Mouse (Mus musculus): Measurements from ENCODE around the gene Gp1bb. TPM values are rescaled to one million over a fixed set of nuclear protein-coding genes. Genes with fewer than 3 reads are reported as not detected.

Gp1bb gene
- total and polyA plus RNA-seq, 3 experiments: not detected

- Histone ChIP-seq H3K36me3 (replicated peaks in 1 of 2; ENCODE audit: control insufficient read depth in 1 of 2, insufficient read depth in 1 of 2, low read length in 1 of 2) (no peaks in the 10 kb centered on the region), H3K4me3 (replicated peaks in 1 of 3; ENCODE audit: low read depth in 2 of 3, low read length in 2 of 3, poor library complexity in 1 of 3) (no peak overlapping the region), H3K9ac (ENCODE audit: insufficient read depth, low read depth) (no peak overlapping the region), H3K27me3 (replicated peaks) (no peaks in the 10 kb centered on the region), H3K79me2 (replicated peaks; ENCODE audit: control insufficient read depth, extremely low read depth, insufficient read depth, poor library complexity, severe bottlenecking) (no peaks in the 10 kb centered on the region), H3K4me2 (ENCODE audit: insufficient read depth, low read depth, poor library complexity, severe bottlenecking) (no peak overlapping the region), H3K4me1 (ENCODE audit: control insufficient read depth in 1 of 2, insufficient read depth in 2 of 2) (peaks cover 0 to 5% of the 10 kb centered on the region in 2 experiments; a peak in 2 of 4 replicates), H3K27ac (ENCODE audit: insufficient read depth, low read depth) (no peak overlapping the region), H3K9me3 (replicated peaks; ENCODE audit: low read length) (no peaks in the 10 kb centered on the region)
- DNase-seq (ENCODE audit: extremely low read depth): no peak
- TF ChIP-seq RCOR1 (conservative IDR thresholded peaks at IDR 0.05; ENCODE audit: low read depth, low read length): no peak
- no peak for TF ChIP-seq USF2 (conservative IDR thresholded peaks at IDR 0.05; ENCODE audit: low read depth, low read length)
- TF ChIP-seq ZKSCAN1 (IDR thresholded peaks at IDR 0.05; ENCODE audit: borderline replicate concordance, low read depth, low read length): no peak
- TF ChIP-seq MYC (IDR thresholded peaks at IDR 0.05; ENCODE audit: low read depth, low read length): no peak
- TF ChIP-seq ZNF384 (IDR thresholded peaks at IDR 0.05; ENCODE audit: low read depth, low read length): no peak
- TF ChIP-seq SIN3A (IDR thresholded peaks at IDR 0.05; ENCODE audit: low read length): no peak
- no peak for TF ChIP-seq RAD21 (IDR thresholded peaks at IDR 0.05; ENCODE audit: low read depth, low read length)
- TF ChIP-seq KAT2A (IDR thresholded peaks at IDR 0.05; ENCODE audit: insufficient replicate concordance, low read length): no peak
- in situ Hi-C loops (cut with MboI; ENCODE audit: low pct_ligation_motif_present, low pct_unique_long_range_greater_than_20kb, low sequenced_read_pairs): no loop called here
- dilution Hi-C loops (cut with MboI; ENCODE audit: extremely low pct_ligation_motif_present, extremely low pct_unique_long_range_greater_than_20kb, low sequenced_read_pairs): no loop called here
Observed at GRCm38 (mm10) chr16:18574196-18574595, 48.0 kb downstream of the Gp1bb start.

Other genes starting within 250 kb of the Gp1bb start
- 19.4 and 22.0 TPM in 2 replicates for gene Txnrd2, start 196.0 kb downstream of the Gp1bb start, total RNA-seq (2012; rRNA removed)
- gene Txnrd2, start 196.0 kb downstream of the Gp1bb start, total RNA-seq (2014; rRNA removed): 14.6 and 15.1 TPM in 2 replicates
- gene Txnrd2, start 196.0 kb downstream of the Gp1bb start, polyA plus RNA-seq (2012; ENCODE audit: insufficient read length, low read depth): 24.1 and 32.2 TPM in 2 replicates
- gene Comt, start 195.6 kb downstream of the Gp1bb start, total RNA-seq (2012; rRNA removed): 81.3 and 84.8 TPM in 2 replicates
- gene Comt, start 195.6 kb downstream of the Gp1bb start, total RNA-seq (2014; rRNA removed): 91.6 and 98.9 TPM in 2 replicates
- gene Comt, start 195.6 kb downstream of the Gp1bb start, polyA plus RNA-seq (2012; ENCODE audit: insufficient read length, low read depth): 69.7 and 74.0 TPM in 2 replicates
- 21.5 and 22.3 TPM in 2 replicates for gene Gnb1l, start 123.7 kb downstream of the Gp1bb start, total RNA-seq (2012; rRNA removed)
- gene Gnb1l, start 123.7 kb downstream of the Gp1bb start, total RNA-seq (2014; rRNA removed): 15.9 and 16.8 TPM in 2 replicates
- gene Gnb1l, start 123.7 kb downstream of the Gp1bb start, polyA plus RNA-seq (2012; ENCODE audit: insufficient read length, low read depth): 25.5 and 26.9 TPM in 2 replicates
- 9.8 and 11.0 TPM in 2 replicates for gene Rtl10, start 123.5 kb downstream of the Gp1bb start, total RNA-seq (2012; rRNA removed)
- 2.1 and 4.8 TPM in 2 replicates for gene Rtl10, start 123.5 kb downstream of the Gp1bb start, total RNA-seq (2014; rRNA removed)
- 12.3 and 21.1 TPM in 2 replicates for gene Rtl10, start 123.5 kb downstream of the Gp1bb start, polyA plus RNA-seq (2012; ENCODE audit: insufficient read length, low read depth)
- gene Tbx1, start 31.7 kb downstream of the Gp1bb start, total RNA-seq (2012; rRNA removed): 0.04 TPM in 1 of 2 replicates, not detected in the other
- not detected in 2 replicates for gene Tbx1, start 31.7 kb downstream of the Gp1bb start, total RNA-seq (2014; rRNA removed)
- gene Tbx1, start 31.7 kb downstream of the Gp1bb start, polyA plus RNA-seq (2012; ENCODE audit: insufficient read length, low read depth): not detected in 2 replicates
- gene Gm49601, start 4.0 kb upstream of the Gp1bb start, total RNA-seq (2012; rRNA removed): 0.71 and 1.4 TPM in 2 replicates
- not detected in 2 replicates for gene Gm49601, start 4.0 kb upstream of the Gp1bb start, total RNA-seq (2014; rRNA removed)
- gene Gm49601, start 4.0 kb upstream of the Gp1bb start, polyA plus RNA-seq (2012; ENCODE audit: insufficient read length, low read depth): 0.46 TPM in 1 of 2 replicates, not detected in the other
- gene Sept5, start 7.6 kb upstream of the Gp1bb start, total RNA-seq (2012; rRNA removed): 1.8 and 3.9 TPM in 2 replicates
- gene Sept5, start 7.6 kb upstream of the Gp1bb start, total RNA-seq (2014; rRNA removed): 0.20 and 0.63 TPM in 2 replicates
- 0.35 and 0.56 TPM in 2 replicates for gene Sept5, start 7.6 kb upstream of the Gp1bb start, polyA plus RNA-seq (2012; ENCODE audit: insufficient read length, low read depth)
- gene Cldn5, start 154.4 kb upstream of the Gp1bb start, total RNA-seq (2012; rRNA removed): not detected in 2 replicates
- not detected in 2 replicates for gene Cldn5, start 154.4 kb upstream of the Gp1bb start, total RNA-seq (2014; rRNA removed)
- not detected in 2 replicates for gene Cldn5, start 154.4 kb upstream of the Gp1bb start, polyA plus RNA-seq (2012; ENCODE audit: insufficient read length, low read depth)
- gene Ufd1, start 189.4 kb upstream of the Gp1bb start, total RNA-seq (2012; rRNA removed): 43.6 and 54.5 TPM in 2 replicates
- gene Ufd1, start 189.4 kb upstream of the Gp1bb start, total RNA-seq (2014; rRNA removed): 62.6 and 68.6 TPM in 2 replicates
- 78.4 and 80.8 TPM in 2 replicates for gene Ufd1, start 189.4 kb upstream of the Gp1bb start, polyA plus RNA-seq (2012; ENCODE audit: insufficient read length, low read depth)
- gene Cdc45, start 189.6 kb upstream of the Gp1bb start, total RNA-seq (2012; rRNA removed): 144 and 156 TPM in 2 replicates
- 136 and 141 TPM in 2 replicates for gene Cdc45, start 189.6 kb upstream of the Gp1bb start, total RNA-seq (2014; rRNA removed)
- gene Cdc45, start 189.6 kb upstream of the Gp1bb start, polyA plus RNA-seq (2012; ENCODE audit: insufficient read length, low read depth): 117 and 127 TPM in 2 replicates
- gene 2510002D24Rik, start 214.2 kb upstream of the Gp1bb start, total RNA-seq (2012; rRNA removed): 69.9 and 84.9 TPM in 2 replicates
- gene 2510002D24Rik, start 214.2 kb upstream of the Gp1bb start, total RNA-seq (2014; rRNA removed): 66.2 and 70.2 TPM in 2 replicates
- 63.9 and 78.0 TPM in 2 replicates for gene 2510002D24Rik, start 214.2 kb upstream of the Gp1bb start, polyA plus RNA-seq (2012; ENCODE audit: insufficient read length, low read depth)
- 2.9 and 3.9 TPM in 2 replicates for gene Gm28539, start 214.2 kb upstream of the Gp1bb start, total RNA-seq (2012; rRNA removed)
- gene Gm28539, start 214.2 kb upstream of the Gp1bb start, total RNA-seq (2014; rRNA removed): 0.35 TPM in 1 of 2 replicates, not detected in the other
- gene Gm28539, start 214.2 kb upstream of the Gp1bb start, polyA plus RNA-seq (2012; ENCODE audit: insufficient read length, low read depth): 12.2 and 23.9 TPM in 2 replicates

Data from CH12.LX (cell line).